Mouse (Mus musculus) ES-E14 (cell line): ENCODE data around the gene Nufip2.

Experiments
- CHD2 ChIP-seq: IDR thresholded peaks from 2 replicates; pipeline ENCODE4 v1.6.1; 2014; ENCODE audit warnings: mild to moderate bottlenecking, low read depth, low read length, inconsistent platforms
- MAFK ChIP-seq: IDR thresholded peaks from 2 replicates; pipeline ENCODE4 v1.6.1; 2014; ENCODE audit warnings: mild to moderate bottlenecking, low read depth, low read length, inconsistent platforms; ENCODE audit not compliant: insufficient read depth
- ZNF384 ChIP-seq: IDR thresholded peaks from 2 replicates; pipeline ENCODE4 v1.6.1; 2012; ENCODE audit warnings: low read depth, low read length, inconsistent platforms

DNA sequence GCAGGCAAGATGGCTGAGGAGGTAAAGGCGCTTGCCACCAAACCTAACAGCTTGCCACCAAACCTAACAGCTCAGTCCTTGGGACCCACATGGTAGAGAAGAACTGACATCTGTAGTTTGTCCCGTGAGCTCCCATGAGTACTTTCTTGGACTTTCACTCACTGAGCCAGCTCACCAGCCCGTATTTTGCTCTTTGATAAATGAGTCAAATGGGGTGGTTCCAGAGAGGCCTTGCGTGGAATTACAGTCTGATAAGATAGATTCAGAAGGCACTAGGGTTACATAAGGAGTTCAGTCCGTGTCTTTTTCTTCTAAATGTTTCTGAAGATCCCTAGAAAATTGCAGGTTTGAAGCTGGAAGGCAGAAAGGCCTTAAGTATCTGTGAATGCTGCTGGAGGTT lies 66.6 kb downstream of the Nufip2 start:
- TF ChIP-seq MAFK: no peak
- no peak for TF ChIP-seq CHD2
- no peak for TF ChIP-seq ZNF384
